Mouse (Mus musculus) CH12.LX (cell line): Measurements from ENCODE around the gene Cyp11a1. TPM values are rescaled to one million over a fixed set of nuclear protein-coding genes. Genes with fewer than 3 reads are reported as not detected.

Experiments used
- DNase-seq: peaks from one replicate; pipeline ENCODE4 v3.0.0-alpha.2; 2013; ENCODE audit errors: extremely low read depth
- H3K27ac ChIP-seq: 2 replicates; pipeline ENCODE4 v1.5.1; 2012; ENCODE audit warnings: low read depth, mild to moderate bottlenecking, control low read depth, moderate library complexity; ENCODE audit not compliant: insufficient read depth
- H3K27me3 ChIP-seq: replicated peaks from 2 replicates; pipeline ENCODE3; 2012; ENCODE audit warnings: inconsistent platforms
- H3K36me3 ChIP-seq, 2 experiments: replicated peaks in 1 of 2; 2 replicates each; pipeline versions ENCODE3 to v1.6.1; 2012; ENCODE audit warnings: inconsistent platforms in 1 of 2, low read length in 1 of 2, mild to moderate bottlenecking in 1 of 2, mixed read lengths in 1 of 2, moderate library complexity in 1 of 2; ENCODE audit not compliant: control insufficient read depth in 1 of 2, insufficient read depth in 1 of 2
- H3K4me1 ChIP-seq, 2 experiments: 2 replicates each; pipeline ENCODE4 v1.6.1; 2012; ENCODE audit warnings: inconsistent platforms in 1 of 2, moderate library complexity in 1 of 2; ENCODE audit not compliant: insufficient read depth in 2 of 2, control insufficient read depth in 1 of 2
- H3K4me2 ChIP-seq: 2 replicates; pipeline ENCODE4 v1.6.1; 2012; ENCODE audit warnings: low read depth, mild to moderate bottlenecking, control low read depth; ENCODE audit not compliant: poor library complexity, insufficient read depth, severe bottlenecking
- H3K4me3 ChIP-seq, 3 experiments: fragments of 150-350 bp in 1 of 3; sonication (generic) in 1 of 3; replicated peaks in 1 of 3; 2 replicates each; pipeline versions ENCODE3 to v1.5.1; 2011 to 2012; ENCODE audit warnings: low read depth in 2 of 3, low read length in 2 of 3, mild to moderate bottlenecking in 2 of 3, moderate library complexity in 2 of 3, control low read depth in 1 of 3, improper control_type of control experiment in 1 of 3, inconsistent platforms in 1 of 3, mixed read lengths in 1 of 3; ENCODE audit not compliant: poor library complexity in 1 of 3
- H3K79me2 ChIP-seq: replicated peaks from 2 replicates; pipeline ENCODE4 v1.6.1; 2012; ENCODE audit warnings: mild to moderate bottlenecking, moderate library complexity; ENCODE audit not compliant: control insufficient read depth, poor library complexity, insufficient read depth, severe bottlenecking; ENCODE audit errors: extremely low read depth
- H3K9ac ChIP-seq: 2 replicates; pipeline ENCODE4 v1.6.1; 2012; ENCODE audit warnings: low read depth, mild to moderate bottlenecking, control low read depth, moderate library complexity; ENCODE audit not compliant: insufficient read depth
- H3K9me3 ChIP-seq: replicated peaks from 2 replicates; pipeline ENCODE3; 2012; ENCODE audit warnings: low read length, inconsistent platforms, mixed read lengths
- BHLHE40 ChIP-seq: IDR thresholded peaks from 2 replicates; pipeline ENCODE4 v1.6.1; 2011; ENCODE audit warnings: mild to moderate bottlenecking, low read depth, low read length, improper control_type of control experiment
- CHD1 ChIP-seq: IDR thresholded peaks from 2 replicates; pipeline ENCODE4 v1.6.1; 2012; ENCODE audit warnings: low read depth, low read length, improper control_type of control experiment, inconsistent platforms
- CHD2 ChIP-seq: IDR thresholded peaks from 2 replicates; pipeline ENCODE4 v1.6.1; 2011; ENCODE audit warnings: low read length, improper control_type of control experiment
- E2F4 ChIP-seq: IDR thresholded peaks from 2 replicates; pipeline ENCODE4 v1.6.1; 2011; ENCODE audit warnings: low read depth, low read length, improper control_type of control experiment; ENCODE audit not compliant: insufficient replicate concordance
- GABPA ChIP-seq: IDR thresholded peaks from 2 replicates; pipeline ENCODE4 v1.6.1; 2012; ENCODE audit warnings: low read depth, low read length, improper control_type of control experiment, inconsistent platforms; ENCODE audit not compliant: insufficient replicate concordance
- IRF4 ChIP-seq: IDR thresholded peaks from 2 replicates; pipeline ENCODE4 v1.6.1; 2014; ENCODE audit warnings: low read depth, mild to moderate bottlenecking, inconsistent platforms, low read length, improper control_type of control experiment
- JUN ChIP-seq: IDR thresholded peaks from 2 replicates; pipeline ENCODE4 v1.6.1; 2011; ENCODE audit warnings: low read depth, mild to moderate bottlenecking, low read length, improper control_type of control experiment, moderate library complexity; ENCODE audit not compliant: insufficient read depth
- KAT2A ChIP-seq: IDR thresholded peaks from 2 replicates; pipeline ENCODE4 v1.6.1; 2012; ENCODE audit warnings: low read length, improper control_type of control experiment, inconsistent platforms; ENCODE audit not compliant: insufficient replicate concordance
- MAX ChIP-seq: IDR thresholded peaks from 2 replicates; pipeline ENCODE4 v1.6.1; 2011; ENCODE audit warnings: low read length, improper control_type of control experiment
- NELFE ChIP-seq: IDR thresholded peaks from 2 replicates; pipeline ENCODE4 v1.6.1; 2011; ENCODE audit warnings: low read depth, low read length, improper control_type of control experiment
- PAX5 ChIP-seq: IDR thresholded peaks from 2 replicates; pipeline ENCODE4 v1.6.1; 2012; ENCODE audit warnings: low read length, inconsistent platforms, mixed read lengths
- POLR2A ChIP-seq: IDR thresholded peaks from 2 replicates; pipeline ENCODE4 v1.6.1; 2011; ENCODE audit warnings: low read depth, mild to moderate bottlenecking, improper control_type of control experiment, low read length
- SIN3A ChIP-seq: IDR thresholded peaks from 2 replicates; pipeline ENCODE4 v1.6.1; 2012; ENCODE audit warnings: low read length, improper control_type of control experiment, inconsistent platforms
- SMC3 ChIP-seq: IDR thresholded peaks from 2 replicates; pipeline ENCODE4 v1.6.1; 2011; ENCODE audit warnings: low read depth, low read length, improper control_type of control experiment
- TBP ChIP-seq: conservative IDR thresholded peaks from 2 replicates; pipeline ENCODE4 v1.6.1; 2011; ENCODE audit warnings: low read depth, low read length, improper control_type of control experiment
- TCF12 ChIP-seq: IDR thresholded peaks from 2 replicates; pipeline ENCODE4 v1.6.1; 2014; ENCODE audit warnings: low read depth, mild to moderate bottlenecking, inconsistent platforms, low read length, improper control_type of control experiment
- UBTF ChIP-seq: IDR thresholded peaks from 2 replicates; pipeline ENCODE4 v1.6.1; 2012; ENCODE audit warnings: low read depth, mild to moderate bottlenecking, inconsistent platforms, low read length, improper control_type of control experiment, moderate library complexity
- USF1 ChIP-seq: IDR thresholded peaks from 2 replicates; pipeline ENCODE4 v1.6.1; 2014; ENCODE audit warnings: low read depth, mild to moderate bottlenecking, inconsistent platforms, low read length, improper control_type of control experiment
- USF2 ChIP-seq: conservative IDR thresholded peaks from 2 replicates; pipeline ENCODE4 v1.6.1; 2011; ENCODE audit warnings: low read depth, low read length, improper control_type of control experiment
- ZNF384 ChIP-seq: IDR thresholded peaks from 2 replicates; pipeline ENCODE4 v1.6.1; 2012; ENCODE audit warnings: low read depth, low read length, improper control_type of control experiment, inconsistent platforms
- dilution Hi-C: fragments of 300-500 bp; cut with MboI; formaldehyde crosslinking; loops from 2 replicates; pipeline ENCODE4 v1.14.3; 2020; ENCODE audit warnings: low sequenced_read_pairs; ENCODE audit not compliant: extremely low pct_unique_long_range_greater_than_20kb, extremely low pct_ligation_motif_present
- in situ Hi-C: fragments of 300-500 bp; cut with MboI; formaldehyde crosslinking; loops from 3 replicates; pipeline ENCODE4 v1.14.3; 2019; ENCODE audit warnings: low sequenced_read_pairs, low pct_ligation_motif_present, low pct_unique_long_range_greater_than_20kb, mixed read lengths
- polyA plus RNA-seq: library from polyadenylated mRNA; unstranded; fragments of >175 nt; gene quantifications from 2 replicates; pipeline ENCODE4 v1.2.1, GENCODE M21; 2012; ENCODE audit warnings: low read depth; ENCODE audit not compliant: insufficient read length
- total RNA-seq, 2 experiments: library from RNA; depleted of rRNA; stranded (reverse); fragments of 300-350 nt in 1 of 2; fragments of >200 nt in 1 of 2; gene quantifications; 2 replicates each; pipeline ENCODE4 v1.2.3; 2012 to 2014

The Cyp11a1 gene
- total and polyA plus RNA-seq, 3 experiments: 2.6 to 12.8 (median 9.0) TPM

GRCm38 (mm10) chr9:58015856-58016255, 9.6 kb downstream of the Cyp11a1 start:
- Histone ChIP-seq H3K9me3 (peaks cover 4% of the 10 kb centered on the region), H3K4me1 (peaks cover 23 to 62% of the 10 kb centered on the region in 2 experiments), H3K27ac (no peak overlapping the region), H3K9ac (no peak overlapping the region), H3K4me2 (no peak overlapping the region), H3K27me3 (no peaks in the 10 kb centered on the region), H3K4me3 (no peak overlapping the region), H3K36me3 (no peaks in the 10 kb centered on the region), H3K79me2 (no peaks in the 10 kb centered on the region)
- in situ Hi-C loops: no loop called here
- TF ChIP-seq TCF12 (no peak), KAT2A (no peak), IRF4 (no peak), E2F4 (no peak), NELFE (no peak), CHD1 (no peak), USF1 (no peak), JUN (no peak), SIN3A (no peak), TBP (no peak), SMC3 (no peak), MAX (no peak), UBTF (no peak), POLR2A (no peak)
- no peak for DNase-seq
- dilution Hi-C loops: no loop called here

DNA sequence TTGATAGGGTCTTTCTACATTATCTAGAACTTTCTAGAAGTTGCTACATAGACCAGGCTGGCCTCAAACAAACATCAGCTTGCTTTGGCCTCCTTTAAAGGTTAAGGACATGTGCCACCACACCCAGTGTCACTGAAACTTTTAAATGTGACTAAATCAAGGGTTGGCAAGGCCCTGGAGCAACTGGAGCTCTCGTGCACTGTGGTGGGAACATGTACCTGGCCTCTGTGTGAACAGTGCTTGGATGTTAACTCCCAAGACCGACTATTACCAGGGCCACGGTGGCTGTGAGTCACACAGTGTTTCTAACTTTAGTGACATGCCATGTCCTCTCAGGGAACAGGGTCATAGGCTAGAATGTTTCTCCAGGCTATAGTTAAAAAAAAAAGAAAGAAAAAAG, 10.8 kb downstream of the Cyp11a1 start:
- Histone ChIP-seq H3K9me3 (peaks cover 4% of the 10 kb centered on the region), H3K27me3 (peaks cover 4% of the 10 kb centered on the region), H3K4me3 (no peak overlapping the region), H3K9ac (no peak overlapping the region), H3K27ac (no peak overlapping the region), H3K4me2 (no peak overlapping the region), H3K79me2 (no peaks in the 10 kb centered on the region), H3K36me3 (no peaks in the 10 kb centered on the region), H3K4me1 (peaks cover 22 to 56% of the 10 kb centered on the region in 2 experiments)
- in situ Hi-C loops: no loop called here
- no peak for TF ChIP-seq E2F4
- TF ChIP-seq POLR2A: no peak
- TF ChIP-seq BHLHE40: no peak
- TF ChIP-seq CHD2: no peak
- no peak for TF ChIP-seq TCF12
- no peak for TF ChIP-seq PAX5
- no peak for TF ChIP-seq GABPA
- TF ChIP-seq KAT2A: no peak
- TF ChIP-seq ZNF384: no peak
- TF ChIP-seq USF2: no peak
- no peak for DNase-seq
- dilution Hi-C loops: no loop called here
